Mouse (Mus musculus): ENCODE measurements at regions not wholly inside any gene's neighbourhood (a gene's known extent, or its start where the extent isn't known, plus 50 kb on each side); places are given as distances from the start of the nearest gene placed in this dataset.

GRCm38 (mm10) chr9:115361191-115361590 lies 51.0 kb upstream of the Stt3b start:
- no peaks in the 10 kb centered on the region for H3K27me3 ChIP-seq (ENCODE audit: control insufficient read depth)
- H3K9me3 ChIP-seq (ENCODE audit: control insufficient read depth, low read length): peaks cover 4% of the 10 kb centered on the region
- no peaks in the 10 kb centered on the region for H3K36me3 ChIP-seq (ENCODE audit: control insufficient read depth)
- H3K4me3 ChIP-seq (replicated peaks): no peak overlapping the region
- H3K4me1 ChIP-seq (ENCODE audit: control insufficient read depth): peaks cover 3% of the 10 kb centered on the region; the same call in 1 of the 2 replicates
- TF ChIP-seq TAL1 (IDR thresholded peaks at IDR 0.05; ENCODE audit: low read length): no peak

- no peaks in the 10 kb centered on the region for H3K36me3 ChIP-seq (ENCODE audit: control insufficient read depth)
- no peaks in the 10 kb centered on the region for H3K27me3 ChIP-seq (ENCODE audit: control insufficient read depth)
- no peak for TF ChIP-seq GATA1 (IDR thresholded peaks at IDR 0.05; ENCODE audit: low read length)
- no peak for TF ChIP-seq TAL1 (IDR thresholded peaks at IDR 0.05; ENCODE audit: low read length)
- peaks cover 4% of the 10 kb centered on the region for H3K9me3 ChIP-seq (ENCODE audit: control insufficient read depth, low read length)
- H3K4me3 ChIP-seq (replicated peaks): no peak overlapping the region
- peaks cover under 1% of the 10 kb centered on the region; the same call in 1 of the 2 replicates for H3K4me1 ChIP-seq (ENCODE audit: control insufficient read depth)
These were observed 51.7 kb upstream of the Stt3b start for GRCm38 (mm10) chr9:115361881-115362280.

- TF ChIP-seq TAL1 (IDR thresholded peaks at IDR 0.05; ENCODE audit: low read length) (no peak), GATA1 (IDR thresholded peaks at IDR 0.05; ENCODE audit: low read length) (no peak)
- Histone ChIP-seq H3K9me3 (ENCODE audit: control insufficient read depth, low read length) (peaks cover 4% of the 10 kb centered on the region), H3K4me1 (ENCODE audit: control insufficient read depth) (no peaks in the 10 kb centered on the region), H3K36me3 (ENCODE audit: control insufficient read depth) (no peaks in the 10 kb centered on the region), H3K4me3 (replicated peaks) (no peak overlapping the region), H3K27me3 (ENCODE audit: control insufficient read depth) (no peaks in the 10 kb centered on the region)
These were observed 52.3 kb upstream of the Stt3b start for GRCm38 (mm10) chr9:115362486-115362885.

- no peaks in the 10 kb centered on the region; the same call in 1 of the 2 replicates for H3K4me1 ChIP-seq (ENCODE audit: control insufficient read depth)
- H3K36me3 ChIP-seq (ENCODE audit: control insufficient read depth): no peaks in the 10 kb centered on the region
- H3K4me3 ChIP-seq (replicated peaks): no peak overlapping the region
- H3K27me3 ChIP-seq (ENCODE audit: control insufficient read depth): no peaks in the 10 kb centered on the region
- peaks cover 4% of the 10 kb centered on the region for H3K9me3 ChIP-seq (ENCODE audit: control insufficient read depth, low read length)
- no peak for TF ChIP-seq TAL1 (IDR thresholded peaks at IDR 0.05; ENCODE audit: low read length)
- TF ChIP-seq GATA1 (IDR thresholded peaks at IDR 0.05; ENCODE audit: low read length): no peak
These were observed 55.0 kb upstream of the Stt3b start for GRCm38 (mm10) chr9:115364919-115365861.

- Histone ChIP-seq H3K36me3 (ENCODE audit: control insufficient read depth) (no peaks in the 10 kb centered on the region), H3K4me3 (replicated peaks) (no peak overlapping the region), H3K4me1 (ENCODE audit: control insufficient read depth) (no peaks in the 10 kb centered on the region; the same call in 1 of the 2 replicates), H3K9me3 (ENCODE audit: control insufficient read depth, low read length) (peaks cover 4% of the 10 kb centered on the region), H3K27me3 (ENCODE audit: control insufficient read depth) (no peaks in the 10 kb centered on the region)
- TF ChIP-seq TAL1 (IDR thresholded peaks at IDR 0.05; ENCODE audit: low read length): no peak
- no peak for TF ChIP-seq GATA1 (IDR thresholded peaks at IDR 0.05; ENCODE audit: low read length)
These were observed 57.6 kb upstream of the Stt3b start for GRCm38 (mm10) chr9:115367808-115368207.

- TF ChIP-seq TAL1 (IDR thresholded peaks at IDR 0.05; ENCODE audit: low read length): no peak
- TF ChIP-seq GATA1 (IDR thresholded peaks at IDR 0.05; ENCODE audit: low read length): no peak
These were observed 70.1 kb upstream of the Stt3b start for GRCm38 (mm10) chr9:115380276-115380675.

GRCm38 (mm10) chr9:115382824-115383475 lies 72.7 kb upstream of the Stt3b start:
- H3K27me3 ChIP-seq (ENCODE audit: control insufficient read depth): no peaks in the 10 kb centered on the region
- TF ChIP-seq TAL1 (IDR thresholded peaks at IDR 0.05; ENCODE audit: low read length) (no peak), GATA1 (IDR thresholded peaks at IDR 0.05; ENCODE audit: low read length) (no peak)
- H3K4me3 ChIP-seq (replicated peaks): no peak overlapping the region
- H3K4me1 ChIP-seq (ENCODE audit: control insufficient read depth): no peaks in the 10 kb centered on the region
- H3K36me3 ChIP-seq (ENCODE audit: control insufficient read depth): no peaks in the 10 kb centered on the region
- H3K9me3 ChIP-seq (ENCODE audit: control insufficient read depth, low read length): no peaks in the 10 kb centered on the region

More at GRCm38 (mm10) chr9:115380276-115380675, 70.1 kb upstream of the Stt3b start:
- Histone ChIP-seq H3K9me3 (ENCODE audit: control insufficient read depth, low read length) (no peaks in the 10 kb centered on the region), H3K36me3 (ENCODE audit: control insufficient read depth) (no peaks in the 10 kb centered on the region), H3K27me3 (ENCODE audit: control insufficient read depth) (no peaks in the 10 kb centered on the region), H3K4me1 (ENCODE audit: control insufficient read depth) (no peaks in the 10 kb centered on the region), H3K4me3 (replicated peaks) (no peak overlapping the region)

- TF ChIP-seq GATA1 (IDR thresholded peaks at IDR 0.05; ENCODE audit: low read length) (no peak), TAL1 (IDR thresholded peaks at IDR 0.05; ENCODE audit: low read length) (no peak)
These were observed 73.7 kb upstream of the Stt3b start for GRCm38 (mm10) chr9:115383935-115384334.

GRCm38 (mm10) chr9:115384345-115384744 lies 74.1 kb upstream of the Stt3b start:
- Histone ChIP-seq H3K4me3 (replicated peaks) (no peak overlapping the region), H3K4me1 (ENCODE audit: control insufficient read depth) (no peaks in the 10 kb centered on the region), H3K36me3 (ENCODE audit: control insufficient read depth) (no peaks in the 10 kb centered on the region), H3K27me3 (ENCODE audit: control insufficient read depth) (no peaks in the 10 kb centered on the region), H3K9me3 (ENCODE audit: control insufficient read depth, low read length) (no peaks in the 10 kb centered on the region)
- TF ChIP-seq TAL1 (IDR thresholded peaks at IDR 0.05; ENCODE audit: low read length) (no peak), GATA1 (IDR thresholded peaks at IDR 0.05; ENCODE audit: low read length) (no peak)

More at GRCm38 (mm10) chr9:115383935-115384334, 73.7 kb upstream of the Stt3b start:
- H3K4me1 ChIP-seq (ENCODE audit: control insufficient read depth): no peaks in the 10 kb centered on the region
- H3K4me3 ChIP-seq (replicated peaks): no peak overlapping the region
- no peaks in the 10 kb centered on the region for H3K27me3 ChIP-seq (ENCODE audit: control insufficient read depth)
- no peaks in the 10 kb centered on the region for H3K9me3 ChIP-seq (ENCODE audit: control insufficient read depth, low read length)
- no peaks in the 10 kb centered on the region for H3K36me3 ChIP-seq (ENCODE audit: control insufficient read depth)
